Mouse (Mus musculus) G1E (cell line): ENCODE measurements around the gene Iqcg.

Experiments
- CTCF ChIP-seq: IDR thresholded peaks from 2 replicates; pipeline ENCODE4 v1.5.1; 2012; ENCODE audit warnings: low read depth, low read length, inconsistent platforms, mixed read lengths
- GATA1 ChIP-seq: IDR thresholded peaks from 2 replicates; pipeline ENCODE4 v1.6.1; 2012; ENCODE audit warnings: borderline replicate concordance, low read length, inconsistent platforms, mixed read lengths
- GATA2 ChIP-seq: IDR thresholded peaks from 2 replicates; pipeline ENCODE4 v1.6.1; 2012; ENCODE audit warnings: low read depth, low read length, inconsistent platforms, borderline replicate concordance
- POLR2AphosphoS5 ChIP-seq: IDR thresholded peaks from 2 replicates; pipeline ENCODE4 v1.6.1; 2012; ENCODE audit warnings: low read depth, low read length, inconsistent platforms; ENCODE audit not compliant: insufficient replicate concordance
- TAL1 ChIP-seq: conservative IDR thresholded peaks from 2 replicates; pipeline ENCODE4 v1.6.1; 2012; ENCODE audit warnings: low read depth, low read length, inconsistent platforms, mixed read lengths

DNA sequence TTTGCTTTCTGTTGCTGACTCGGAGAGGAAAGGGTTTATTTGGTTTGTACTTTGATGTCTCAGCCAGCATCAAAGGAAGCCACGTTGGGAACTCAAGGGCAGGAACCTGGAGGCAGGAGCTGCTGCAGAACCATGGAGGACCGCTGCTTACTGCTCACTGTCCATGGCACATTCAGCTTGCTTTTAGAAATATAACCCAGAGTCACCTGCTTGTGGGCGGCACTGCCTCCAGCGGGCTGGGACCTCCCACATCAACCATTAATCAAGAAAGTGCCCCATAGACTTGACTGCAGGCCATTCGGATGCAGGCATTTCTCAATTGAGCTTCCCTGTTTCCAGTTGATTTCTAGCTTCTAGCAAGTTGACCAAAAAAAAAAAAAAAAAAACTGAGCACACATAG, 20.1 kb upstream of the Iqcg start:
- TF ChIP-seq CTCF (no peak), POLR2AphosphoS5 (no peak), TAL1 (no peak), GATA1 (no peak), GATA2 (no peak)
